ENCODE assay signal across 8 mouse cellular contexts in genomic region chr12:86892711-86893311, GRCm38 (mm10). TPM values are rescaled to one million over a fixed set of nuclear protein-coding genes. Genes with fewer than 3 reads are reported as not detected.
DNase-seq lines count a peak whose midpoint lies in the region; ATAC-seq and TF ChIP-seq lines count a peak whose summit lies in the region.

No protein-coding gene starts in this region.

- peak overlapping the region; percentile 91 for H3K27ac ChIP-seq in heart, adult 2 months
- H3K27ac ChIP-seq in forebrain, embryonic 14.5 days (ENCODE audit: low read depth, low read length), result peak overlapping the region; percentile 100
- peak overlapping the region; percentile 99 for H3K27ac ChIP-seq in limb, embryonic 14.5 days (replicated peaks; ENCODE audit: low read depth, low read length)
- H3K27ac ChIP-seq in neural tube, embryonic 13.5 days (replicated peaks), result peak overlapping the region; percentile 100

- intact Hi-C loops in heart, adult 2 months (cut with DNase I), result loop anchor here (2.0 to 5.0 kb wide), 2 partner anchors 39 to 60 kb away; no protein-coding TSS in a partner anchor
- intact Hi-C loops in heart, postnatal 36 days (cut with DNase I), result no loop called here

- WGBS in heart, adult 2 months, result 12% methylated on average over 18 of the region's 18 CpGs
- WGBS in forebrain, embryonic 14.5 days, result 3% methylated on average over 18 of the region's 18 CpGs
- WGBS in limb, embryonic 14.5 days, result under 1% methylated on average over 17 of the region's 18 CpGs
- 0% methylated on average over 18 of the region's 18 CpGs for WGBS in neural tube, embryonic 13.5 days

- H3K9me3 ChIP-seq in forebrain, embryonic 14.5 days (replicated peaks; ENCODE audit: control insufficient read depth, low read length), result no peaks in the 10 kb centered on the region
- no peaks in the 10 kb centered on the region for H3K9me3 ChIP-seq in limb, embryonic 14.5 days (ENCODE audit: control insufficient read depth, low read length)
- no peaks in the 10 kb centered on the region for H3K9me3 ChIP-seq in neural tube, embryonic 13.5 days

- DNase-seq in heart, adult 2 months, result no peak
- no peak for DNase-seq in heart, postnatal 36 days
- DNase-seq in Muller cell, postnatal 12 days (ENCODE audit: inconsistent ontology term), result peak; percentile 87
- peak; percentile 91 for DNase-seq in forebrain, embryonic 14.5 days (ENCODE audit: low spot score)
- DNase-seq in limb, embryonic 14.5 days (ENCODE audit: low spot score), result peak; percentile 77
- no peak for DNase-seq in layer of hippocampus, adult 11-12 months (ENCODE audit: low spot score)

- ATAC-seq in forebrain, embryonic 14.5 days, result no peak
- no peak for ATAC-seq in limb, embryonic 14.5 days (ENCODE audit: low FRiP score, low read depth)
- no peak for ATAC-seq in neural tube, embryonic 13.5 days (ENCODE audit: low read depth)
- no peak for ATAC-seq in frontal cortex, adult (ENCODE audit: low TSS enrichment)

- peaks cover 29% of the 10 kb centered on the region for H3K4me1 ChIP-seq in heart, adult 2 months (ENCODE audit: control insufficient read depth, insufficient read depth, low read length)
- peaks cover 83% of the 10 kb centered on the region for H3K4me1 ChIP-seq in forebrain, embryonic 14.5 days (ENCODE audit: control insufficient read depth, insufficient read depth, low read length)
- peaks cover 89% of the 10 kb centered on the region for H3K4me1 ChIP-seq in limb, embryonic 14.5 days (ENCODE audit: control insufficient read depth, insufficient read depth, low read length)
- peaks cover 95% of the 10 kb centered on the region for H3K4me1 ChIP-seq in neural tube, embryonic 13.5 days (replicated peaks)

- TF ChIP-seq CTCF in heart, adult 2 months (IDR thresholded peaks at IDR 0.05), result no peak

- TF ChIP-seq POLR2A in heart, adult 2 months (IDR thresholded peaks at IDR 0.05; ENCODE audit: insufficient read depth, low read depth, low read length), result no peak
- TF ChIP-seq POLR2A in limb, embryonic 14.5 days (IDR thresholded peaks at IDR 0.05; ENCODE audit: borderline replicate concordance, extremely low read depth, insufficient read depth, insufficient read length), result no peak

- H3K27me3 ChIP-seq in heart, adult 2 months (ENCODE audit: control insufficient read depth, insufficient read depth, low read length), result no peaks in the 10 kb centered on the region
- H3K27me3 ChIP-seq in forebrain, embryonic 14.5 days (replicated peaks; ENCODE audit: control insufficient read depth, insufficient read depth, low read length), result no peaks in the 10 kb centered on the region
- H3K27me3 ChIP-seq in limb, embryonic 14.5 days (ENCODE audit: control insufficient read depth, insufficient read depth, low read length), result no peaks in the 10 kb centered on the region
- no peaks in the 10 kb centered on the region for H3K27me3 ChIP-seq in neural tube, embryonic 13.5 days

- H3K9ac ChIP-seq in heart, adult 2 months (ENCODE audit: low read depth, low read length), result peak overlapping the region; percentile 40
- peak overlapping the region; percentile 68 for H3K9ac ChIP-seq in forebrain, embryonic 14.5 days (ENCODE audit: low read length)
- peak overlapping the region; percentile 61; the same call in 1 of the 2 replicates for H3K9ac ChIP-seq in limb, embryonic 14.5 days (ENCODE audit: low read depth, low read length, severe bottlenecking)
- peak overlapping the region; percentile 73 for H3K9ac ChIP-seq in neural tube, embryonic 13.5 days

- H3K79me2 ChIP-seq in heart, adult 2 months (replicated peaks; ENCODE audit: control insufficient read depth, insufficient read depth, low read length), result no peaks in the 10 kb centered on the region

- peaks cover 9% of the 10 kb centered on the region for H3K36me3 ChIP-seq in heart, adult 2 months (ENCODE audit: control insufficient read depth, insufficient read depth, low read length)
- no peaks in the 10 kb centered on the region for H3K36me3 ChIP-seq in forebrain, embryonic 14.5 days (ENCODE audit: control insufficient read depth, insufficient read depth, low read length)
- H3K36me3 ChIP-seq in limb, embryonic 14.5 days (ENCODE audit: control insufficient read depth, insufficient read depth, low read length), result no peaks in the 10 kb centered on the region
- H3K36me3 ChIP-seq in neural tube, embryonic 13.5 days, result no peaks in the 10 kb centered on the region

- TF ChIP-seq EP300 in heart, adult 2 months (IDR thresholded peaks at IDR 0.05; ENCODE audit: insufficient read depth, low read depth, low read length), result no peak

- H3K4me2 ChIP-seq in forebrain, embryonic 14.5 days (ENCODE audit: low read length), result peak overlapping the region; percentile 66
- H3K4me2 ChIP-seq in limb, embryonic 14.5 days (replicated peaks; ENCODE audit: low read depth, low read length, severe bottlenecking), result peak overlapping the region; percentile 82
- peak overlapping the region; percentile 63 for H3K4me2 ChIP-seq in neural tube, embryonic 13.5 days

- peak overlapping the region; percentile 49; the same call in 1 of the 2 replicates for H3K4me3 ChIP-seq in heart, adult 2 months
- H3K4me3 ChIP-seq in forebrain, embryonic 14.5 days (ENCODE audit: low read depth, low read length), result peak overlapping the region; percentile 12
- H3K4me3 ChIP-seq in limb, embryonic 14.5 days (replicated peaks; ENCODE audit: low read length), result peak overlapping the region; percentile 38
- peak overlapping the region; percentile 28; the same call in 1 of the 2 replicates for H3K4me3 ChIP-seq in neural tube, embryonic 13.5 days

RNA-seq across cellular contexts. Expression of gene Irf2bpl, which starts 8.2 kb away (rescaled TPM):
- total RNA-seq in heart, adult 2 months (2021), result 10 to 100 TPM; 32.6 to 36.9 TPM
- 15.6 and 20.1 TPM in 2 replicates for polyA plus RNA-seq in heart, adult 2 months (2012; rRNA removed)
- total RNA-seq in heart, postnatal 36 days (2021), result 10 to 100 TPM; 36.1 to 37.0 TPM
- 41.4 and 56.5 TPM in 2 replicates for polyA plus RNA-seq in forebrain, embryonic 14.5 days (2014; fragmentation: Nextera tagmentation; extraction: Ambion mirVana)
- polyA plus RNA-seq in limb, embryonic 14.5 days (2012; rRNA removed), result 37.1 and 50.8 TPM in 2 replicates
- polyA plus RNA-seq in limb, embryonic 14.5 days (2014; fragmentation: Nextera tagmentation; extraction: Ambion mirVana), result 33.9 and 37.0 TPM in 2 replicates
- 59.9 and 60.7 TPM in 2 replicates for polyA plus RNA-seq in neural tube, embryonic 13.5 days (2015; fragmentation: Nextera tagmentation; extraction: Ambion mirVana)

RNA-seq across cellular contexts. Expression of gene Cipc, which starts 54.0 kb away (rescaled TPM):
- total RNA-seq in heart, adult 2 months (2021), result 10 to 100 TPM; 43.8 to 45.1 TPM
- polyA plus RNA-seq in heart, adult 2 months (2012; rRNA removed), result 34.1 and 39.6 TPM in 2 replicates
- total RNA-seq in heart, postnatal 36 days (2021), result 10 to 100 TPM; 46.4 to 48.4 TPM
- polyA plus RNA-seq in forebrain, embryonic 14.5 days (2014; fragmentation: Nextera tagmentation; extraction: Ambion mirVana), result 47.5 and 57.0 TPM in 2 replicates
- 31.3 and 40.7 TPM in 2 replicates for polyA plus RNA-seq in limb, embryonic 14.5 days (2012; rRNA removed)
- polyA plus RNA-seq in limb, embryonic 14.5 days (2014; fragmentation: Nextera tagmentation; extraction: Ambion mirVana), result 20.0 and 21.4 TPM in 2 replicates
- polyA plus RNA-seq in neural tube, embryonic 13.5 days (2015; fragmentation: Nextera tagmentation; extraction: Ambion mirVana), result 39.2 and 45.6 TPM in 2 replicates

Comparison
In these comparisons a context has a peak if more than half of its experiments do, and no peak if none do; other contexts are left out.
1. DNase-seq: peak in Muller cell, postnatal 12 days (single experiment), forebrain, embryonic 14.5 days (single experiment) and limb, embryonic 14.5 days (single experiment); none in heart, adult 2 months (0 of 2), heart, postnatal 36 days (0 of 2) and layer of hippocampus, adult 11-12 months (single experiment).
2. Peak in every context shown above with its lines, with median percentiles within 50 percentile points of each other: H3K27ac ChIP-seq, H3K4me3 ChIP-seq, H3K9ac ChIP-seq and H3K4me2 ChIP-seq.